Mouse (Mus musculus) macrophage (primary cell): ENCODE results near the gene Slc16a10. TPM values are rescaled to one million over a fixed set of nuclear protein-coding genes. Genes with fewer than 3 reads are reported as not detected.

Source experiments
- polyA plus RNA-seq: library from polyadenylated mRNA; stranded (reverse); fragments of 250-400 nt; gene quantifications from 3 replicates; pipeline ENCODE4 v1.2.4, GENCODE M21; 2018; ENCODE audit warnings: inconsistent platforms

The Slc16a10 gene
- polyA plus RNA-seq, 1 experiment from 2014 or later, result 32.9 TPM

Other genes starting within 250 kb of the Slc16a10 start
- 4.5 to 7.0 TPM (median 6.8 TPM) in 3 replicates for gene Mfsd4b4, start 243.0 kb downstream of the Slc16a10 start, polyA plus RNA-seq
- not detected in 3 replicates for gene Mfsd4b2, start 215.3 kb downstream of the Slc16a10 start, polyA plus RNA-seq
- gene Mfsd4b3, start 182.1 kb downstream of the Slc16a10 start, polyA plus RNA-seq, result 1.5 to 2.7 TPM (median 2.0 TPM) in 3 replicates
- gene Mfsd4b5, start 155.6 kb downstream of the Slc16a10 start, polyA plus RNA-seq, result 0.06 to 0.16 TPM (median 0.14 TPM) in 3 replicates
- not detected in 3 replicates for gene Mfsd4b1, start 117.0 kb downstream of the Slc16a10 start, polyA plus RNA-seq
- gene Rpf2, start 104.8 kb upstream of the Slc16a10 start, polyA plus RNA-seq, result 15.7 to 56.1 TPM (median 40.4 TPM) in 3 replicates
- 30.1 to 131 TPM (median 49.8 TPM) in 3 replicates for gene Gtf3c6, start 115.8 kb upstream of the Slc16a10 start, polyA plus RNA-seq
- 35.2 to 73.4 TPM (median 38.5 TPM) in 3 replicates for gene Amd1, start 159.9 kb upstream of the Slc16a10 start, polyA plus RNA-seq
- gene Cdk19, start 197.3 kb upstream of the Slc16a10 start, polyA plus RNA-seq, result 14.5 to 17.0 TPM (median 15.9 TPM) in 3 replicates